Mouse (Mus musculus): ENCODE measurements around the gene Dlgap1. TPM values are rescaled to one million over a fixed set of nuclear protein-coding genes. Genes with fewer than 3 reads are reported as not detected.

The Dlgap1 gene
- total RNA-seq, 2 experiments from 2014 or later = 0.05 to 0.22 TPM

GRCm38 (mm10) chr17:70462231-70462630 is 493.4 kb downstream of the Dlgap1 start:
- intact Hi-C loops (cut with DNase I) = no loop called here
- no peak for TF ChIP-seq CTCF (IDR thresholded peaks at IDR 0.05)
- Histone ChIP-seq H3K27ac (no peak overlapping the region), H3K4me3 (no peak overlapping the region)
- DNase-seq = no peak

GRCm38 (mm10) chr17:70462771-70463491 is 494.1 kb downstream of the Dlgap1 start:
- intact Hi-C loops (cut with DNase I) = no loop called here
- no peak for DNase-seq
- no peak for TF ChIP-seq CTCF (IDR thresholded peaks at IDR 0.05)
- H3K4me3 ChIP-seq = no peak overlapping the region
- no peak overlapping the region for H3K27ac ChIP-seq

- no peak for DNase-seq
- intact Hi-C loops (cut with DNase I) = no loop called here
- H3K27ac ChIP-seq = no peak overlapping the region
- no peak overlapping the region for H3K4me3 ChIP-seq
- no peak for TF ChIP-seq CTCF (IDR thresholded peaks at IDR 0.05)
Measured at GRCm38 (mm10) chr17:70466413-70466812, 497.5 kb downstream of the Dlgap1 start.

- intact Hi-C loops (cut with DNase I) = no loop called here
- DNase-seq = no peak
- TF ChIP-seq CTCF (IDR thresholded peaks at IDR 0.05) = no peak
- H3K4me3 ChIP-seq = no peak overlapping the region
- no peak overlapping the region for H3K27ac ChIP-seq
Measured at GRCm38 (mm10) chr17:70470970-70471371, 502.1 kb downstream of the Dlgap1 start.

- no peak for DNase-seq
- Histone ChIP-seq H3K27ac (no peak overlapping the region), H3K4me3 (no peak overlapping the region)
- intact Hi-C loops (cut with DNase I) = no loop called here
- TF ChIP-seq CTCF (IDR thresholded peaks at IDR 0.05) = no peak
Measured at GRCm38 (mm10) chr17:70472162-70472561, 503.3 kb downstream of the Dlgap1 start.

DNA sequence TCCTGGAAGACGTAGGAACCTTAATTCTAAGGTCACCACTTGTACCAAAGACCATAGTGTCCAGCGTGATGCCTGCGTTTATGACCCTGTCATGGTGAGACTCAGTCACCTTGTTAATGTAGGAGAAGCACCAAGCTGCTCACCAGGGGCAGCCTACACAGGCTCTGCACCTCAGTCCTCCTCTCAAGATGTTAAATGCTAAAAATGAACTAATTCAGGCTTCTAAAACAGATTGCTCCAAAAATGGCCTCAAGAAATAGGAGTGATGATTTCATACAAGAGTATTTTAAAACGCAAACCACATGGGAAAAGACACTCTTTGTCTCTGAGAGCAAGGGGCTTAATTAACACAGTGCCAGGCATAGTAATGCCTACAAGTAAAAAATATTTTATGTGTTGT is 505.0 kb downstream of the Dlgap1 start:
- Histone ChIP-seq H3K27ac (no peak overlapping the region), H3K4me3 (no peak overlapping the region)
- no peak for DNase-seq
- intact Hi-C loops (cut with DNase I) = no loop called here
- TF ChIP-seq CTCF (IDR thresholded peaks at IDR 0.05) = no peak

GRCm38 (mm10) chr17:70483716-70484115 is 514.8 kb downstream of the Dlgap1 start:
- intact Hi-C loops (cut with DNase I) = no loop called here
- Histone ChIP-seq H3K4me3 (no peak overlapping the region), H3K27ac (no peak overlapping the region)
- TF ChIP-seq CTCF (IDR thresholded peaks at IDR 0.05) = no peak
- DNase-seq = no peak

GRCm38 (mm10) chr17:70485668-70486067 is 516.8 kb downstream of the Dlgap1 start:
- DNase-seq = no peak
- no peak overlapping the region for H3K27ac ChIP-seq
- H3K4me3 ChIP-seq = no peak overlapping the region
- intact Hi-C loops (cut with DNase I) = no loop called here
- no peak for TF ChIP-seq CTCF (IDR thresholded peaks at IDR 0.05)

DNA sequence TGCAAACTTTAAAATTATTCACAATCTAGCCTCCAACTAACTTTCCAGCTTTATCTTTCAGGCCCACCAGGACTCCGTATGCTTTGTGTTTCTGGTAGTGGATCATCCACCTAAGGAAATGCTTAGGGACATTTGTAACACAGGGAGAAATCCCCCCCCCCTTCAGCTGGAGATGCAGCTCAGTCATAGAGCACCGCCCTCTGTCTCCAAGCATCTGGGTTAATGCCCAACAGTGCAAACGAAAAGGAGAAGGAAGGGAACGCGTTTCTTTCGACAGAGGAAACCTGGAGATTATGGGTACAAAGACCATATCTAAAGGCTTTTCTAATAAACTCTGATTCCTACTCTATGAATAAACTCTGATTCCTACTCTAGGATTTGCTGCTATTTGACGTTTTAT is 517.4 kb downstream of the Dlgap1 start:
- TF ChIP-seq CTCF (IDR thresholded peaks at IDR 0.05) = no peak
- intact Hi-C loops (cut with DNase I) = no loop called here
- Histone ChIP-seq H3K27ac (no peak overlapping the region), H3K4me3 (no peak overlapping the region)
- DNase-seq = no peak

GRCm38 (mm10) chr17:70486831-70487230 is 518.0 kb downstream of the Dlgap1 start:
- no peak for DNase-seq
- intact Hi-C loops (cut with DNase I) = no loop called here
- Histone ChIP-seq H3K4me3 (no peak overlapping the region), H3K27ac (no peak overlapping the region)
- no peak for TF ChIP-seq CTCF (IDR thresholded peaks at IDR 0.05)

GRCm38 (mm10) chr17:70488784-70489265 is 520.0 kb downstream of the Dlgap1 start:
- Histone ChIP-seq H3K4me3 (no peak overlapping the region), H3K27ac (no peak overlapping the region)
- intact Hi-C loops (cut with DNase I) = no loop called here
- no peak for DNase-seq
- TF ChIP-seq CTCF (IDR thresholded peaks at IDR 0.05) = no peak

DNA sequence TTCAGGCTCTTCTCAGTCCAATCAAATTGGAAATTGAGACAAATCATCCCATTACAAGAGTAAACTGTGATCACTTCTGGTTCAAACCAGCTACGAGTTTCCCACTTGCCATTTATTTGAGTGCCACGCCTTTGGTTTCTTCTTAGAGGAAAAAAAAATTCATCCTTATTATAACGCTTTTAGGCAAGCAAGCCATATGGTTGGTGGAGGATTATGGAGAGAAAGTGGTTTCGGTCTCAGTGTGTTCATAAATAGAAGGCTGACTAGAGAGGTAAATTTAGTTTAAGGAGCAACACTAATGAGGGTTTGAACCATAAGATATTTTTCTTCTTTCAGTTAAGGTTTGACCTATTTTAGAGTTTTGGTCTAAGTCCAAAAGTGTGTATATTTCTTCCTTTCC is 522.7 kb downstream of the Dlgap1 start:
- intact Hi-C loops (cut with DNase I) = no loop called here
- no peak for DNase-seq
- Histone ChIP-seq H3K27ac (no peak overlapping the region), H3K4me3 (no peak overlapping the region)
- TF ChIP-seq CTCF (IDR thresholded peaks at IDR 0.05) = no peak

- no peak for TF ChIP-seq CTCF (IDR thresholded peaks at IDR 0.05)
- intact Hi-C loops (cut with DNase I) = no loop called here
- no peak overlapping the region for H3K27ac ChIP-seq
- H3K4me3 ChIP-seq = no peak overlapping the region
- no peak for DNase-seq
Measured at GRCm38 (mm10) chr17:70494338-70494737, 525.5 kb downstream of the Dlgap1 start.

- DNase-seq = no peak
- Histone ChIP-seq H3K4me3 (no peak overlapping the region), H3K27ac (no peak overlapping the region)
- no peak for TF ChIP-seq CTCF (IDR thresholded peaks at IDR 0.05)
- intact Hi-C loops (cut with DNase I) = no loop called here
Measured at GRCm38 (mm10) chr17:70498256-70498655, 529.4 kb downstream of the Dlgap1 start.

Measured in gastrocnemius, adult 2 months (tissue).